Mouse (Mus musculus): Measurements from ENCODE around the gene Slco2a1. TPM values are rescaled to one million over a fixed set of nuclear protein-coding genes. Genes with fewer than 3 reads are reported as not detected.

Gene Slco2a1
- polyA plus RNA-seq, 1 experiment from 2014 or later = 7.2 TPM

GRCm38 (mm10) chr9:103013366-103013765, 24.9 kb downstream of the Slco2a1 start:
- peaks cover 18% of the 10 kb centered on the region for H3K4me1 ChIP-seq
- WGBS = 11% methylated on average over 5 of the region's 5 CpGs

GRCm38 (mm10) chr9:103014686-103015085, 26.2 kb downstream of the Slco2a1 start:
- no peak for ATAC-seq (ENCODE audit: extremely low read depth, insufficient number of reproducible peaks, low FRiP score, low TSS enrichment)
- 69% methylated on average over 12 of the region's 12 CpGs for WGBS

More at GRCm38 (mm10) chr9:103013366-103013765, 24.9 kb downstream of the Slco2a1 start:
- H3K9ac ChIP-seq = no peak overlapping the region
- no peaks in the 10 kb centered on the region for H3K9me3 ChIP-seq
- H3K27ac ChIP-seq (replicated peaks) = no peak overlapping the region
- H3K36me3 ChIP-seq = no peaks in the 10 kb centered on the region
- no peak for ATAC-seq (ENCODE audit: extremely low read depth, insufficient number of reproducible peaks, low FRiP score, low TSS enrichment)
- H3K4me3 ChIP-seq = no peak overlapping the region
- H3K4me2 ChIP-seq = no peak overlapping the region
- peaks cover 5% of the 10 kb centered on the region for H3K27me3 ChIP-seq (replicated peaks)

GRCm38 (mm10) chr9:103024116-103024515, 35.6 kb downstream of the Slco2a1 start:
- H3K27me3 ChIP-seq (replicated peaks) = 0 out of 2 replicates have a peak, but pooled peaks cover 3% of the 10 kb centered on the region
- H3K4me3 ChIP-seq = no peak overlapping the region
- WGBS = 74% methylated on average over 4 of the region's 4 CpGs
- no peak overlapping the region for H3K4me2 ChIP-seq
- no peak overlapping the region for H3K9ac ChIP-seq
- no peaks in the 10 kb centered on the region for H3K9me3 ChIP-seq
- ATAC-seq (ENCODE audit: extremely low read depth, insufficient number of reproducible peaks, low FRiP score, low TSS enrichment) = no peak
- H3K27ac ChIP-seq (replicated peaks) = no peak overlapping the region
- H3K4me1 ChIP-seq = no peaks in the 10 kb centered on the region
- H3K36me3 ChIP-seq = no peaks in the 10 kb centered on the region

More at GRCm38 (mm10) chr9:103014686-103015085, 26.2 kb downstream of the Slco2a1 start:
- peaks cover 8% of the 10 kb centered on the region; the same call in 1 of the 2 replicates for H3K4me1 ChIP-seq
- H3K27me3 ChIP-seq (replicated peaks) = no peaks in the 10 kb centered on the region
- no peaks in the 10 kb centered on the region for H3K9me3 ChIP-seq
- no peak overlapping the region for H3K9ac ChIP-seq
- H3K27ac ChIP-seq (replicated peaks) = no peak overlapping the region
- H3K4me3 ChIP-seq = no peak overlapping the region
- H3K4me2 ChIP-seq = no peak overlapping the region
- no peaks in the 10 kb centered on the region for H3K36me3 ChIP-seq

- Histone ChIP-seq H3K27ac (replicated peaks) (no peak overlapping the region), H3K9ac (no peak overlapping the region), H3K4me3 (no peak overlapping the region), H3K9me3 (no peaks in the 10 kb centered on the region), H3K27me3 (replicated peaks) (peaks cover 1% of the 10 kb centered on the region; the same call in 1 of the 2 replicates), H3K4me1 (peaks cover 13% of the 10 kb centered on the region), H3K36me3 (no peaks in the 10 kb centered on the region), H3K4me2 (no peak overlapping the region)
- no peak for ATAC-seq (ENCODE audit: extremely low read depth, insufficient number of reproducible peaks, low FRiP score, low TSS enrichment)
- WGBS = 76% methylated on average over 11 of the region's 11 CpGs
Measured at GRCm38 (mm10) chr9:103027150-103027889, 38.8 kb downstream of the Slco2a1 start.

GRCm38 (mm10) chr9:103029012-103029411, 40.5 kb downstream of the Slco2a1 start:
- no peak overlapping the region for H3K9ac ChIP-seq
- WGBS = 55% methylated on average over 8 of the region's 8 CpGs
- peaks cover 18% of the 10 kb centered on the region for H3K4me1 ChIP-seq
- no peak overlapping the region for H3K4me2 ChIP-seq
- H3K27ac ChIP-seq (replicated peaks) = no peak overlapping the region
- H3K36me3 ChIP-seq = no peaks in the 10 kb centered on the region
- no peak for ATAC-seq (ENCODE audit: extremely low read depth, insufficient number of reproducible peaks, low FRiP score, low TSS enrichment)
- peaks cover 9% of the 10 kb centered on the region; the same call in 1 of the 2 replicates for H3K27me3 ChIP-seq (replicated peaks)
- no peaks in the 10 kb centered on the region for H3K9me3 ChIP-seq
- H3K4me3 ChIP-seq = no peak overlapping the region

GRCm38 (mm10) chr9:103030041-103030440, 41.5 kb downstream of the Slco2a1 start:
- Histone ChIP-seq H3K4me3 (no peak overlapping the region), H3K27ac (replicated peaks) (no peak overlapping the region), H3K4me1 (peaks cover 18% of the 10 kb centered on the region), H3K4me2 (no peak overlapping the region), H3K27me3 (replicated peaks) (peaks cover 9% of the 10 kb centered on the region; the same call in 1 of the 2 replicates), H3K9me3 (peaks cover 6% of the 10 kb centered on the region; the same call in 1 of the 2 replicates), H3K36me3 (0 out of 2 replicates have a peak, but pooled peaks cover under 1% of the 10 kb centered on the region), H3K9ac (no peak overlapping the region)
- 71% methylated on average over 2 of the region's 2 CpGs for WGBS
- ATAC-seq (ENCODE audit: extremely low read depth, insufficient number of reproducible peaks, low FRiP score, low TSS enrichment) = no peak

- no peak overlapping the region for H3K4me3 ChIP-seq
- no peak overlapping the region for H3K9ac ChIP-seq
- peaks cover 9% of the 10 kb centered on the region; the same call in 1 of the 2 replicates for H3K27me3 ChIP-seq (replicated peaks)
- no peak overlapping the region for H3K4me2 ChIP-seq
- H3K4me1 ChIP-seq = peaks cover 18% of the 10 kb centered on the region
- no peak for ATAC-seq (ENCODE audit: extremely low read depth, insufficient number of reproducible peaks, low FRiP score, low TSS enrichment)
- 68% methylated on average over 5 of the region's 5 CpGs for WGBS
- H3K36me3 ChIP-seq = 0 out of 2 replicates have a peak, but pooled peaks cover 2% of the 10 kb centered on the region
- no peak overlapping the region for H3K27ac ChIP-seq (replicated peaks)
- H3K9me3 ChIP-seq = peaks cover 8% of the 10 kb centered on the region; the same call in 1 of the 2 replicates
Measured at GRCm38 (mm10) chr9:103031211-103031610, 42.7 kb downstream of the Slco2a1 start.

- no peak overlapping the region for H3K4me2 ChIP-seq
- 45% methylated on average over 8 of the region's 8 CpGs for WGBS
- peaks cover 8% of the 10 kb centered on the region; the same call in 1 of the 2 replicates for H3K9me3 ChIP-seq
- peaks cover 18% of the 10 kb centered on the region for H3K4me1 ChIP-seq
- H3K27ac ChIP-seq (replicated peaks) = peak overlapping the region; percentile 32; the same call in 1 of the 2 replicates
- 0 out of 2 replicates have a peak, but pooled peaks cover 2% of the 10 kb centered on the region for H3K36me3 ChIP-seq
- ATAC-seq (ENCODE audit: extremely low read depth, insufficient number of reproducible peaks, low FRiP score, low TSS enrichment) = no peak
- peaks cover 9% of the 10 kb centered on the region; the same call in 1 of the 2 replicates for H3K27me3 ChIP-seq (replicated peaks)
- H3K9ac ChIP-seq = no peak overlapping the region
- no peak overlapping the region for H3K4me3 ChIP-seq
Measured at GRCm38 (mm10) chr9:103032193-103032592, 43.7 kb downstream of the Slco2a1 start.

- peaks cover 18% of the 10 kb centered on the region for H3K4me1 ChIP-seq
- no peak overlapping the region for H3K27ac ChIP-seq (replicated peaks)
- H3K4me2 ChIP-seq = no peak overlapping the region
- H3K9ac ChIP-seq = no peak overlapping the region
- H3K36me3 ChIP-seq = 0 out of 2 replicates have a peak, but pooled peaks cover 2% of the 10 kb centered on the region
- H3K27me3 ChIP-seq (replicated peaks) = peaks cover 9% of the 10 kb centered on the region; the same call in 1 of the 2 replicates
- H3K4me3 ChIP-seq = no peak overlapping the region
- 69% methylated on average over 3 of the region's 3 CpGs for WGBS
- ATAC-seq (ENCODE audit: extremely low read depth, insufficient number of reproducible peaks, low FRiP score, low TSS enrichment) = no peak
- H3K9me3 ChIP-seq = peaks cover 8% of the 10 kb centered on the region; the same call in 1 of the 2 replicates
Measured at GRCm38 (mm10) chr9:103033381-103033780, 44.9 kb downstream of the Slco2a1 start.

GRCm38 (mm10) chr9:103036971-103037391, 48.5 kb downstream of the Slco2a1 start:
- 64% methylated on average over 8 of the region's 8 CpGs for WGBS
- Histone ChIP-seq H3K4me1 (peaks cover 9% of the 10 kb centered on the region), H3K4me2 (no peak overlapping the region), H3K9me3 (peaks cover 8% of the 10 kb centered on the region; the same call in 1 of the 2 replicates), H3K36me3 (0 out of 2 replicates have a peak, but pooled peaks cover 2% of the 10 kb centered on the region), H3K27me3 (replicated peaks) (peaks cover 9% of the 10 kb centered on the region), H3K4me3 (no peak overlapping the region), H3K27ac (replicated peaks) (no peak overlapping the region; the same call in 1 of the 2 replicates), H3K9ac (no peak overlapping the region)
- no peak for ATAC-seq (ENCODE audit: extremely low read depth, insufficient number of reproducible peaks, low FRiP score, low TSS enrichment)

GRCm38 (mm10) chr9:103038266-103038665, 49.8 kb downstream of the Slco2a1 start:
- Histone ChIP-seq H3K4me3 (no peak overlapping the region), H3K9ac (no peak overlapping the region), H3K4me2 (no peak overlapping the region), H3K4me1 (no peaks in the 10 kb centered on the region; the same call in 1 of the 2 replicates), H3K9me3 (peaks cover 8% of the 10 kb centered on the region; the same call in 1 of the 2 replicates), H3K36me3 (0 out of 2 replicates have a peak, but pooled peaks cover 2% of the 10 kb centered on the region), H3K27ac (replicated peaks) (no peak overlapping the region), H3K27me3 (replicated peaks) (peaks cover 2% of the 10 kb centered on the region; the same call in 1 of the 2 replicates)
- ATAC-seq (ENCODE audit: extremely low read depth, insufficient number of reproducible peaks, low FRiP score, low TSS enrichment) = no peak
- WGBS = 60% methylated on average over 2 of the region's 2 CpGs

Data from heart, embryonic 13.5 days (tissue).